Mouse (Mus musculus) forebrain, embryonic 14.5 days (tissue): ENCODE data around the gene Cox8a. TPM values are rescaled to one million over a fixed set of nuclear protein-coding genes. Genes with fewer than 3 reads are reported as not detected.

Source experiments
- ATAC-seq: fragments of 200-750 bp; cut with Nextera tagmentation; 2 replicates; pipeline ENCODE4 v1.8.0; 2017; ENCODE audit warnings: mild to moderate bottlenecking, moderate library complexity
- DNase-seq: peaks from one replicate; pipeline ENCODE4 v3.0.0-alpha.2; 2015; ENCODE audit warnings: low spot score
- H3K27ac ChIP-seq: fragments of 300-500 bp; sonication (generic); 2 replicates; pipeline ENCODE4 v1.5.1; 2014; ENCODE audit warnings: low read depth, mild to moderate bottlenecking, control low read depth, low read length, moderate library complexity
- H3K27me3 ChIP-seq: fragments of 300-500 bp; sonication (generic); replicated peaks from 2 replicates; pipeline ENCODE4 v1.6.1; 2014; ENCODE audit warnings: low read length, control low read depth, mixed read lengths; ENCODE audit not compliant: control insufficient read depth, insufficient read depth
- H3K36me3 ChIP-seq: fragments of 300-500 bp; sonication (generic); 2 replicates; pipeline ENCODE4 v1.6.1; 2014; ENCODE audit warnings: low read length, control low read depth; ENCODE audit not compliant: control insufficient read depth, insufficient read depth
- H3K4me1 ChIP-seq: fragments of 300-500 bp; sonication (generic); 2 replicates; pipeline ENCODE4 v1.6.1; 2014; ENCODE audit warnings: antibody characterized with exemption, low read length, control low read depth; ENCODE audit not compliant: control insufficient read depth, insufficient read depth
- H3K4me2 ChIP-seq: fragments of 300-500 bp; sonication (generic); 2 replicates; pipeline ENCODE4 v1.6.1; 2014; ENCODE audit warnings: mild to moderate bottlenecking, control low read depth, low read length
- H3K4me3 ChIP-seq: fragments of 300-500 bp; sonication (generic); 2 replicates; pipeline ENCODE4 v1.5.1; 2014; ENCODE audit warnings: low read depth, low read length, control low read depth
- H3K9ac ChIP-seq: fragments of 300-500 bp; sonication (generic); 2 replicates; pipeline ENCODE4 v1.6.1; 2014; ENCODE audit warnings: mild to moderate bottlenecking, low read length, control low read depth, moderate library complexity
- H3K9me3 ChIP-seq: fragments of 300-500 bp; sonication (generic); replicated peaks from 2 replicates; pipeline ENCODE4 v1.6.1; 2016; ENCODE audit warnings: low read length, control low read depth, mixed read lengths; ENCODE audit not compliant: control insufficient read depth
- WGBS: fragments of 180-500 bp; shearing (Covaris S2); extraction: QIAGEN DNeasy Blood & Tissue Kit; methylation state at CpG from one replicate; pipeline ENCODE4 v1.1.7; 2014; 5-methylcytosine and 5-hydroxymethylcytosine counted together
- polyA plus RNA-seq: library from polyadenylated mRNA; unstranded; fragments of >200 nt; fragmentation: Nextera tagmentation; extraction: Ambion mirVana; gene quantifications from 2 replicates; pipeline ENCODE4 v1.2.1, GENCODE M21; 2014

Cox8a gene
- 772 and 935 TPM in 2 replicates for polyA plus RNA-seq

- under 1% methylated on average over 50 of the region's 50 CpGs for WGBS
- no peaks in the 10 kb centered on the region for H3K27me3 ChIP-seq
- DNase-seq (peak; percentile 98), ATAC-seq (peak; percentile 99)
- peak within 1 kb of the TSS; percentile 55; the same call in 1 of the 2 replicates for H3K27ac ChIP-seq
- H3K4me2 ChIP-seq, result peak within 1 kb of the TSS; percentile 78
- H3K9ac ChIP-seq, result peak within 1 kb of the TSS; percentile 84
- H3K4me3 ChIP-seq, result peak within 1 kb of the TSS; percentile 83
- peaks cover 22% of the 10 kb centered on the region for H3K36me3 ChIP-seq
- H3K4me1 ChIP-seq, result peaks cover 8% of the 10 kb centered on the region
- H3K9me3 ChIP-seq, result no peaks in the 10 kb centered on the region
Observed at GRCm38 (mm10) chr19:7217162-7217925, at the start of gene Cox8a. Gene Cox8a (minus strand): TSS chr19:7217616.

- Histone ChIP-seq H3K27me3 (no peaks in the 10 kb centered on the region), H3K36me3 (peaks cover 12% of the 10 kb centered on the region), H3K27ac (peak overlapping the region; percentile 100), H3K4me2 (peak overlapping the region; percentile 88), H3K9me3 (no peaks in the 10 kb centered on the region), H3K9ac (peak overlapping the region; percentile 65), H3K4me1 (peaks cover 50% of the 10 kb centered on the region), H3K4me3 (no peak overlapping the region)
- no peak for ATAC-seq
- WGBS, result 14% methylated on average over 4 of the region's 4 CpGs
- DNase-seq, result peak; percentile 40
Observed at GRCm38 (mm10) chr19:7266421-7266831, 49.0 kb upstream of the Cox8a start.

GRCm38 (mm10) chr19:7265478-7266191, 48.2 kb upstream of the Cox8a start:
- Histone ChIP-seq H3K36me3 (peaks cover 4% of the 10 kb centered on the region), H3K27ac (peak overlapping the region; percentile 100), H3K4me3 (no peak overlapping the region), H3K4me1 (peaks cover 44% of the 10 kb centered on the region), H3K9ac (peak overlapping the region; percentile 6; the same call in 1 of the 2 replicates), H3K9me3 (no peaks in the 10 kb centered on the region), H3K4me2 (peak overlapping the region; percentile 88), H3K27me3 (no peaks in the 10 kb centered on the region)
- DNase-seq (peak; percentile 84), ATAC-seq (peak; percentile 29)
- 7% methylated on average over 14 of the region's 14 CpGs for WGBS

- Histone ChIP-seq H3K27ac (peak overlapping the region; percentile 100), H3K4me3 (no peak overlapping the region), H3K36me3 (no peaks in the 10 kb centered on the region), H3K27me3 (no peaks in the 10 kb centered on the region), H3K4me2 (0 out of 2 replicates have a peak overlapping the region, but pooled peaks have one; percentile 18), H3K9me3 (no peaks in the 10 kb centered on the region), H3K9ac (peak overlapping the region; percentile 6), H3K4me1 (peaks cover 36% of the 10 kb centered on the region)
- 10% methylated on average over 6 of the region's 6 CpGs for WGBS
- DNase-seq, result peak; percentile 45
- no peak for ATAC-seq
Observed at GRCm38 (mm10) chr19:7264766-7265331, 47.4 kb upstream of the Cox8a start.

- ATAC-seq (no peak), DNase-seq (peak; percentile 82)
- no peaks in the 10 kb centered on the region for H3K36me3 ChIP-seq
- H3K9ac ChIP-seq, result peak overlapping the region; percentile 10; the same call in 1 of the 2 replicates
- no peaks in the 10 kb centered on the region for H3K27me3 ChIP-seq
- no peak overlapping the region for H3K4me3 ChIP-seq
- 0 out of 2 replicates have a peak overlapping the region, but pooled peaks have one; percentile 18 for H3K4me2 ChIP-seq
- WGBS, result 10% methylated on average over 9 of the region's 9 CpGs
- H3K27ac ChIP-seq, result peak overlapping the region; percentile 100
- H3K9me3 ChIP-seq, result no peaks in the 10 kb centered on the region
- peaks cover 35% of the 10 kb centered on the region for H3K4me1 ChIP-seq
Observed at GRCm38 (mm10) chr19:7264088-7264765, 46.8 kb upstream of the Cox8a start.

GRCm38 (mm10) chr19:7262592-7262991, 45.2 kb upstream of the Cox8a start:
- H3K9ac ChIP-seq, result no peak overlapping the region
- H3K27ac ChIP-seq, result no peak overlapping the region
- WGBS, result 87% methylated on average over 1 of the region's 1 CpGs
- ATAC-seq (no peak), DNase-seq (no peak)
- H3K4me2 ChIP-seq, result no peak overlapping the region
- peaks cover 31% of the 10 kb centered on the region for H3K4me1 ChIP-seq
- H3K4me3 ChIP-seq, result no peak overlapping the region
- no peaks in the 10 kb centered on the region for H3K9me3 ChIP-seq
- no peaks in the 10 kb centered on the region for H3K36me3 ChIP-seq
- no peaks in the 10 kb centered on the region for H3K27me3 ChIP-seq

- H3K4me1 ChIP-seq, result peaks cover 27% of the 10 kb centered on the region
- H3K27me3 ChIP-seq, result no peaks in the 10 kb centered on the region
- H3K4me3 ChIP-seq, result no peak overlapping the region
- no peak overlapping the region for H3K9ac ChIP-seq
- H3K27ac ChIP-seq, result no peak overlapping the region
- DNase-seq (no peak), ATAC-seq (no peak)
- H3K9me3 ChIP-seq, result no peaks in the 10 kb centered on the region
- 94% methylated on average over 3 of the region's 3 CpGs for WGBS
- H3K36me3 ChIP-seq, result no peaks in the 10 kb centered on the region
- H3K4me2 ChIP-seq, result no peak overlapping the region
Observed at GRCm38 (mm10) chr19:7261964-7262363, 44.5 kb upstream of the Cox8a start.

GRCm38 (mm10) chr19:7261476-7261875, 44.1 kb upstream of the Cox8a start:
- 88% methylated on average over 1 of the region's 1 CpGs for WGBS
- Histone ChIP-seq H3K4me3 (no peak overlapping the region), H3K27me3 (no peaks in the 10 kb centered on the region), H3K4me1 (peaks cover 23% of the 10 kb centered on the region), H3K36me3 (no peaks in the 10 kb centered on the region), H3K4me2 (no peak overlapping the region), H3K27ac (no peak overlapping the region), H3K9me3 (no peaks in the 10 kb centered on the region), H3K9ac (no peak overlapping the region)
- ATAC-seq (no peak), DNase-seq (no peak)
